Mouse (Mus musculus) liver, embryonic 11.5 days (tissue): ENCODE measurements around the gene Mamdc2. TPM values are rescaled to one million over a fixed set of nuclear protein-coding genes. Genes with fewer than 3 reads are reported as not detected.

Experiments
- ATAC-seq: fragments of 200-750 bp; cut with Nextera tagmentation; replicated peaks from 2 replicates; pipeline ENCODE4 v1.8.0; 2017; ENCODE audit warnings: moderate number of reproducible peaks, mild to moderate bottlenecking, moderate TSS enrichment, moderate library complexity; ENCODE audit not compliant: low FRiP score
- DNase-seq: peaks from one replicate; pipeline ENCODE4 v3.0.0-alpha.2; 2017; ENCODE audit warnings: low spot score
- H3K27ac ChIP-seq: fragments of 300-500 bp; sonication (generic); 2 replicates; pipeline ENCODE4 v1.5.1; 2014; ENCODE audit warnings: mild to moderate bottlenecking, low read depth, low read length, control low read depth
- H3K27me3 ChIP-seq: fragments of 300-500 bp; sonication (generic); replicated peaks from 2 replicates; pipeline ENCODE4 v1.6.1; 2014; ENCODE audit warnings: low read length, mixed read lengths; ENCODE audit not compliant: control insufficient read depth, insufficient read depth
- H3K36me3 ChIP-seq: fragments of 300-500 bp; sonication (generic); 2 replicates; pipeline ENCODE4 v1.6.1; 2014; ENCODE audit warnings: mild to moderate bottlenecking, low read length, moderate library complexity, mixed read lengths; ENCODE audit not compliant: control insufficient read depth, insufficient read depth
- H3K4me1 ChIP-seq: fragments of 300-500 bp; sonication (generic); replicated peaks from 2 replicates; pipeline ENCODE4 v1.6.1; 2014; ENCODE audit warnings: low read length, mixed read lengths; ENCODE audit not compliant: control insufficient read depth, insufficient read depth
- H3K4me2 ChIP-seq: fragments of 300-500 bp; sonication (generic); 2 replicates; pipeline ENCODE4 v1.6.1; 2014; ENCODE audit warnings: mild to moderate bottlenecking, control low read depth, moderate library complexity
- H3K4me3 ChIP-seq: fragments of 300-500 bp; sonication (generic); 2 replicates; pipeline ENCODE4 v1.5.1; 2014; ENCODE audit warnings: low read depth, low read length, control low read depth
- H3K9ac ChIP-seq: fragments of 300-500 bp; sonication (generic); 2 replicates; pipeline ENCODE4 v1.6.1; 2014; ENCODE audit warnings: low read depth, low read length, control low read depth
- H3K9me3 ChIP-seq: fragments of 300-500 bp; sonication (generic); 2 replicates; pipeline ENCODE4 v1.6.1; 2016; ENCODE audit warnings: low read length, inconsistent platforms, mixed read lengths; ENCODE audit not compliant: control insufficient read depth
- WGBS: fragments of 180-500 bp; shearing (Covaris S2); extraction: QIAGEN DNeasy Blood & Tissue Kit; methylation state at CpG from one replicate; pipeline ENCODE4 v1.1.7; 2014; 5-methylcytosine and 5-hydroxymethylcytosine counted together
- polyA plus RNA-seq: library from polyadenylated mRNA; unstranded; fragments of >200 nt; fragmentation: Nextera tagmentation; extraction: Ambion mirVana; gene quantifications from 2 replicates; pipeline ENCODE4 v1.2.1, GENCODE M21; 2014

Gene Mamdc2
- polyA plus RNA-seq, 1 experiment from 2014 or later, result 0.29 TPM

DNA sequence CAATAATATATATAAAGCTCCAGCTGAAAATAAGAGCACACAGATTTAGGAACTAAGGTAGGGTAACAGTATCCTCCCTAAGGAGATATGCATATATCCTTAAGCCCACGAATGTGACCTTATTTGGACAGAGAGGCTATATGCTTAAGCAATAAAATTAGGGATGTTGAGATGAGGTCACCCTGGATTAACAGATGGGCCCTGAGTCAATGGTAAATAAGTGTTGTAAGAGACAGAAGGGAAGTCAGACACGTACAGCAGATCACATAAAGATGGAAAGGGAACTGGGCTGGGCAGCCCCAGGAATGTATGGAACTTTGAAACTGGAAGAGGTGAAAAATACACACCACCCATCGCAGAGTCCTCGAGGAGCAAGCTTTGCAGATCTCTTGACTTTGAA is 3.1 kb upstream of the Mamdc2 start:
- Histone ChIP-seq H3K4me3 (no peak overlapping the region), H3K27ac (no peak overlapping the region), H3K9me3 (peaks cover 3% of the 10 kb centered on the region; the same call in 1 of the 2 replicates), H3K27me3 (0 out of 2 replicates have a peak, but pooled peaks cover 3% of the 10 kb centered on the region), H3K4me1 (no peaks in the 10 kb centered on the region; the same call in 1 of the 2 replicates), H3K4me2 (no peak overlapping the region), H3K36me3 (no peaks in the 10 kb centered on the region), H3K9ac (no peak overlapping the region)
- ATAC-seq (no peak), DNase-seq (no peak)
- WGBS, result 53% methylated on average over 4 of the region's 4 CpGs

DNA sequence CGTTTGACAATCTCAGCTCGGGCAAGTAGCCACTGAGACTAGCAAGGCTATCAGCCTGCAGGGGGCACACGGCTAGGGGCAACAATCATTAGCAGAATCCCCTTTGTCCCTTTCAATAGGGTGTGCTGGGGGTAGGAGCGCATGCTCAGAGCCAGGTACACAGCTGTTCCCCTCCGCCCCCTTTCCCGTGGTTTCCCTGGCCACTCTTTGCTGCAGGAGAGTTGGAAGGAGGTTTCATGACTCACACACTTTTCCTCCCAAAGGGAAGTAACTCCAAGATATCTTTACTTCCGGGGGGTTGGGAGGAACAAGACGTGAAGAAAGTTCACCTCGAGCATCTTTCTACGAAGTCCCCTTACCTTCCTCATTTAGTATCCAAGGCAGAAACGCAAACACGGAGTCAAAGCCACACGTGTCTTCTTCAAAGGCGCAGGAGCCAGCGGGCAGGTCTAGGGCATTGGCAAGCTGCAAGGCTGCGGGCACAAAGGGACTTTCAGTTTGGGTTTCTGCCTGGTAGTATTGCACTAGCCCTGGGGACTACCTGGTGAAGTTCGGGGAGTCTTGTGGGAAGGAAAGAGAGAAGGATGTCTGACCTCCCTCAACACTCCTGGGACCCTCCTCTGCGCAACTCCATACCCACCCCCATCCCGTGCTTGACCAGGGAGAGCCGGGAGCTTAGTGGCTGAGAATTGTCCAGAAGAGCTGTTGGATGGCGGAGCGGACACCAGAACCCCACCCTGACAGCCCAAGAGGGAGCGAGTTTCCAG is 838 bp downstream of the Mamdc2 start:
- Histone ChIP-seq H3K4me2 (peak overlapping the region; percentile 75), H3K27ac (no peak overlapping the region), H3K4me1 (no peaks in the 10 kb centered on the region; the same call in 1 of the 2 replicates), H3K9ac (0 out of 2 replicates have a peak overlapping the region, but pooled peaks have one; percentile 40), H3K9me3 (no peaks in the 10 kb centered on the region), H3K36me3 (no peaks in the 10 kb centered on the region), H3K27me3 (0 out of 2 replicates have a peak, but pooled peaks cover 3% of the 10 kb centered on the region), H3K4me3 (peak overlapping the region; percentile 46)
- peak; percentile 37 for DNase-seq
- ATAC-seq, result no peak
- 1% methylated on average over 23 of the region's 23 CpGs for WGBS

DNA sequence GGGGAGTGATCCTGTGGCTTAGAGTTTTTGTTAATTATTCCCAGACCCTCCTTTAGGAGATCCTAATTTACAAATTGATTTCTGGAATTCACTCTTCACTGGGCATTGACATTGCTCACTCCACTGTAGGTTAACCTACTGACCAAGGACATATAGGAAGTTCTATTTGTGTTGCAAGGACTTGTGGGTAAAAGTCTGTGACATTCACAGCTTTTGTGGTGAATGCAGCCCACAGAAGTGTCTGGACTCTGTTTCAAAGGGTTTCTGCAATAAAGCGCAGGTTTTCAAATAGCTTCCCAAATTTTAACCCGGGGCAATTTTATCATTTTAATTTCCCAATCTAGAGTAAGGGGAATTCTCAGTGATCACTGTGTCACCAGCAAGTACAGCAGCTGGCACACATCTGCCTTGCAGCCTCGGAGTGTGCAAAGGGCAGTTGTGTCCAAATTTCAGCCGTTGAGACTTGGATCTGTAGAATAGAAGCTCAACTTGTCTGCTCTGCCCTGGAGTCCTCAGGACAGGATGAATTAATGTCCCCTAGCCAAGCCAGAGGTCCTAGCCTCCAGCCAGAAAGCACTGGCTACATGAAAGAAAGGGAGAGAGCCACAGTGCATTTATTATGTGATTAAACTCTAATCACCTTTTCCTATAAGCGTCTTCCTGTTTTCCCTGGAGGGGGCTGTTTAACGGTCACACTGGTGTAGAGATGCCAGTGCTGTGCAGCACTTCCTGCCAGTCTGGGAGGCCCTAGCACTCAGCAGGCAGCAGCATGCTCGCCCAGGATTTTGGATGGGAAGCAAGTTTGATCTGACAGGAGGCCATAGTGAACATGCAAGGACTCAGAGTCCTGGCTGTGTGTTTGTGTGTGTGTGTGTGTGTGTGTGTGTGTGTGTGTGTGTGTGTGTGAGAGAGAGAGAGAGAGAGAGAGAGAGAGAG is 3.1 kb downstream of the Mamdc2 start:
- 0 out of 2 replicates have a peak, but pooled peaks cover 3% of the 10 kb centered on the region for H3K27me3 ChIP-seq
- H3K4me3 ChIP-seq, result no peak overlapping the region
- DNase-seq (no peak), ATAC-seq (no peak)
- WGBS, result 39% methylated on average over 7 of the region's 7 CpGs
- no peaks in the 10 kb centered on the region for H3K36me3 ChIP-seq
- H3K4me2 ChIP-seq, result no peak overlapping the region
- H3K9ac ChIP-seq, result no peak overlapping the region
- no peaks in the 10 kb centered on the region; the same call in 1 of the 2 replicates for H3K4me1 ChIP-seq
- no peak overlapping the region for H3K27ac ChIP-seq
- H3K9me3 ChIP-seq, result no peaks in the 10 kb centered on the region

- Histone ChIP-seq H3K4me3 (no peak overlapping the region), H3K4me1 (no peaks in the 10 kb centered on the region), H3K9me3 (no peaks in the 10 kb centered on the region), H3K27me3 (no peaks in the 10 kb centered on the region), H3K27ac (no peak overlapping the region), H3K4me2 (no peak overlapping the region), H3K9ac (no peak overlapping the region), H3K36me3 (no peaks in the 10 kb centered on the region)
- DNase-seq, result no peak
- no peak for ATAC-seq
- 62% methylated on average over 4 of the region's 4 CpGs for WGBS
These were observed 12.5 kb downstream of the Mamdc2 start for GRCm38 (mm10) chr19:23435731-23436130.

DNA sequence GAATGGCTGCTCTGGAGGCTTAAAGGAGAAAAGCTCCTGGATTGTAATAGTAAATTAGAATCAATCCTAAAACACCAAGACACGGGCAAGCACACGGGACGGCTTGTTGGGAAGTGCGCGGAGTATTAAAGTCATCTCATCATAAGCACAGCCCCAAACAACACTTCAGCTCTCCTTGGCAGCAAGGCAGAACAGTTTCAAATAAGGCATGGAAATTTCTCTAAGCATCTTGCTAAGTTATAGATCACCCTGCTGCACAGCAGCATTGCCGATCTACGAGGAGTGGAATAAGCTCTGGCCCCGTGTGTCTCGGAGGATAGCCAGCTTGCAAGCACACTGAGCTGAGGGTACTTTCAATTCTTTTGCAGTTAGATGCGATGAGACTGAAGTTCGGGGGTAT is 13.8 kb downstream of the Mamdc2 start:
- 84% methylated on average over 11 of the region's 11 CpGs for WGBS
- Histone ChIP-seq H3K4me3 (no peak overlapping the region), H3K9ac (no peak overlapping the region)

GRCm38 (mm10) chr19:23417668-23418067 is 30.6 kb downstream of the Mamdc2 start:
- Histone ChIP-seq H3K27me3 (no peaks in the 10 kb centered on the region), H3K9me3 (no peaks in the 10 kb centered on the region), H3K27ac (no peak overlapping the region), H3K9ac (no peak overlapping the region), H3K4me2 (no peak overlapping the region), H3K36me3 (no peaks in the 10 kb centered on the region), H3K4me1 (no peaks in the 10 kb centered on the region), H3K4me3 (no peak overlapping the region)
- DNase-seq (no peak), ATAC-seq (no peak)
- 82% methylated on average over 1 of the region's 1 CpGs for WGBS

More for the DNA sequence above, 13.8 kb downstream of the Mamdc2 start:
- H3K27ac ChIP-seq, result no peak overlapping the region
- no peaks in the 10 kb centered on the region for H3K4me1 ChIP-seq
- H3K27me3 ChIP-seq, result no peaks in the 10 kb centered on the region
- ATAC-seq (no peak), DNase-seq (no peak)
- no peak overlapping the region for H3K4me2 ChIP-seq
- H3K9me3 ChIP-seq, result no peaks in the 10 kb centered on the region
- H3K36me3 ChIP-seq, result no peaks in the 10 kb centered on the region

DNA sequence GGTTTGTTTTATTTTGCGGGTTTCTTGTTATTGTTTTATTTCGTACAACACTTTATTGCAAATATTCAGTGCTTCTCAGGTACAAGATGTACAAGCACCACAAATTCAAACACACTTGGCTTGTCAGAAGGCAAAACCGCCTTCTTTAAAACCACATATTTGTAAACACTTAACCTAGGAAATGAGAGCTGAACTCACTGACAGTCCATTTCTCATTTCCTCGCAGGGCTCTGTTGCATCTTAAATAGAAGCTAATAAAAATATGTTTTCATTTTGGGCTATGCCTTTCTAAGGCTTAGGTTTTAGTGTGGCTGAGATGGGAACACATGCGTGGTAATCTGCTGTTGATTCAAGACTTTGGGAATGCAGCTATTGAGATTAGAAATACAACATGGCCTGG is 37.4 kb downstream of the Mamdc2 start:
- Histone ChIP-seq H3K4me3 (no peak overlapping the region), H3K4me2 (no peak overlapping the region), H3K9me3 (no peaks in the 10 kb centered on the region), H3K4me1 (no peaks in the 10 kb centered on the region), H3K36me3 (no peaks in the 10 kb centered on the region), H3K27ac (no peak overlapping the region), H3K9ac (no peak overlapping the region), H3K27me3 (no peaks in the 10 kb centered on the region)
- DNase-seq (no peak), ATAC-seq (no peak)
- WGBS, result 83% methylated on average over 5 of the region's 5 CpGs

DNA sequence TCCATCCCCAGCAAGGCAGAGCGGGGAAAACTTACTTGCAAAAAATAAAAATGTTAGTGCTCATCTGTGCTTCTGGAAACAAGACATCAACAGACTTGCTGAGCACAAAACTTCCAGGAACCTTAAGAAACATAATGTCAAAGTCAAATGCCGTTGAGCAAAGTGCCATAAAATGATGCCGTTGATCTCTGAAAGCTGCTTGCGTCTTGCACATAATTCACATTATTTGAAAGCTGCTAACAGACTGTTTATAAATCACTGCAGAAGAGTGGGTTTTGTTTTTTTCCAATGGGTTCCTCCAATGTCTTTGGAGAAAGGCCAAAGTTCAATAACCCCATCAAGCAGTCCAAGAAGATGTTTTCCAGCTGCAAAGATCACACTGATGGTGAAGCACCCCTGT is 37.9 kb downstream of the Mamdc2 start:
- ATAC-seq (no peak), DNase-seq (no peak)
- Histone ChIP-seq H3K27ac (no peak overlapping the region), H3K9ac (no peak overlapping the region), H3K36me3 (no peaks in the 10 kb centered on the region), H3K9me3 (no peaks in the 10 kb centered on the region), H3K4me3 (no peak overlapping the region), H3K4me1 (no peaks in the 10 kb centered on the region), H3K27me3 (no peaks in the 10 kb centered on the region), H3K4me2 (no peak overlapping the region)
- WGBS, result 78% methylated on average over 4 of the region's 4 CpGs
